Comparison of ENCODE assay signal across 8 mouse cellular contexts in the genomic region with DNA sequence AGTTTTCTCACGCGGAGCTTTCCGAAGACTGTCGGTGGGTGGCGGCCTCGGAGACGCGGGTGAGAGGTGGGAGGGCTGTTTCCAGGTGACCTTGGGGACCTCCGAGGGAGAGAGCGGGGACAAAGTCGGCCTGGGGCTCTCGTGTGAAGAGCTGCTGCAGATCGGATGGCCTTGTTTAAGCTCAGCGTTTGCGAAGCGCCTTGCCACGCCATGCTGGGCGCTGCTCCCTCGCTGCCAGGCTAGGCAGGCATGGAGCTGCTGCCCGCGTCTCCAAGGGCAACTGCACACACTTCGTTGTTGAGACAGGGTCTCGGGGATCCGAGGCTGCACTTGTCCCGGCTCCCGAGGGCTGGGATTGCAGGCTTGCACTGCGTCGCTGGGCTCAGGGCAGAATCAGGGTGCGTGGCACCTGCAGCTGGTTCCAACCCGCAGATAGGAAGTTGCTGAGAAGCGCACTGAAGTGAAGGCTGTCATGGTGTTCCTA. TPM values are rescaled to one million over a fixed set of nuclear protein-coding genes. Genes with fewer than 3 reads are reported as not detected.
DNase-seq lines count a peak whose midpoint lies in the region; ATAC-seq and TF ChIP-seq lines count a peak whose summit lies in the region.

A gene (minus strand): TSS at position 434 of the 484 bp plus-strand sequence.

- H3K4me2 ChIP-seq in forebrain, postnatal 0 days (ENCODE audit: low read depth) = peak within 1 kb of the TSS; percentile 84
- peak within 1 kb of the TSS; percentile 69 for H3K4me2 ChIP-seq in hindbrain, embryonic 16.5 days (ENCODE audit: low read length)

- ATAC-seq in forebrain, postnatal 0 days = peak; percentile 38
- peak; percentile 66 for ATAC-seq in hindbrain, embryonic 16.5 days

- H3K79me2 ChIP-seq in macrophage (ENCODE audit: inconsistent target) = peaks cover 70% of the 10 kb centered on the region

- H3K36me3 ChIP-seq in forebrain, postnatal 0 days (ENCODE audit: insufficient read depth) = peaks cover 12% of the 10 kb centered on the region
- peaks cover 10% of the 10 kb centered on the region for H3K36me3 ChIP-seq in hindbrain, embryonic 16.5 days (ENCODE audit: control insufficient read depth, insufficient read depth, low read length)
- H3K36me3 ChIP-seq in macrophage (ENCODE audit: inconsistent target) = peaks cover 8% of the 10 kb centered on the region; the same call in 1 of the 2 replicates

- H3K4me3 ChIP-seq in layer of hippocampus, adult 2 months = peak within 1 kb of the TSS; percentile 100
- H3K4me3 ChIP-seq in forebrain, postnatal 0 days (ENCODE audit: low read depth, low read length) = peak within 1 kb of the TSS; percentile 80
- H3K4me3 ChIP-seq in hindbrain, embryonic 16.5 days (ENCODE audit: low read length) = peak within 1 kb of the TSS; percentile 82
- H3K4me3 ChIP-seq in macrophage (ENCODE audit: inconsistent target) = peak within 1 kb of the TSS; percentile 82

- H3K4me1 ChIP-seq in forebrain, postnatal 0 days (ENCODE audit: insufficient read depth) = 0 out of 2 replicates have a peak, but pooled peaks cover 9% of the 10 kb centered on the region
- H3K4me1 ChIP-seq in hindbrain, embryonic 16.5 days (ENCODE audit: control insufficient read depth, insufficient read depth, low read depth, low read length) = peaks cover 17% of the 10 kb centered on the region

- no peaks in the 10 kb centered on the region for H3K9me3 ChIP-seq in forebrain, postnatal 0 days (ENCODE audit: low read length)
- no peaks in the 10 kb centered on the region for H3K9me3 ChIP-seq in hindbrain, embryonic 16.5 days (ENCODE audit: control insufficient read depth, low read length)

- 2% methylated on average over 31 of the region's 31 CpGs for WGBS in forebrain, postnatal 0 days
- WGBS in hindbrain, embryonic 16.5 days = under 1% methylated on average over 28 of the region's 31 CpGs
- WGBS in macrophage (ENCODE audit: missing documents) = 2% methylated on average over 31 of the region's 31 CpGs

- TF ChIP-seq CTCF in layer of hippocampus, adult 2 months (conservative IDR thresholded peaks at IDR 0.05) = no peak
- TF ChIP-seq CTCF in forebrain, postnatal 0 days (IDR thresholded peaks at IDR 0.05; ENCODE audit: low read depth) = no peak

- H3K27ac ChIP-seq in layer of hippocampus, adult 2 months = peak within 1 kb of the TSS; percentile 96
- H3K27ac ChIP-seq in forebrain, postnatal 0 days (ENCODE audit: low read depth, low read length) = peak within 1 kb of the TSS; percentile 94
- H3K27ac ChIP-seq in hindbrain, embryonic 16.5 days (ENCODE audit: low read depth, low read length) = peak within 1 kb of the TSS; percentile 92
- peak within 1 kb of the TSS; percentile 52 for H3K27ac ChIP-seq in macrophage

- no peak for DNase-seq in layer of hippocampus, adult 2 months (ENCODE audit: low spot score in 2 of 2)
- no peak for DNase-seq in layer of hippocampus, adult 9-11 months
- no peak for DNase-seq in adrenal gland, postnatal 10 days
- no peak for DNase-seq in forebrain, postnatal 0 days
- DNase-seq in cerebellum, adult 9-11 months = no peak
- DNase-seq in spleen, adult 18-20 months = no peak

- H3K27me3 ChIP-seq in forebrain, postnatal 0 days (ENCODE audit: insufficient read depth, low read length) = no peaks in the 10 kb centered on the region
- H3K27me3 ChIP-seq in hindbrain, embryonic 16.5 days (replicated peaks; ENCODE audit: control insufficient read depth, insufficient read depth, low read length) = no peaks in the 10 kb centered on the region

- peak within 1 kb of the TSS; percentile 81 for H3K9ac ChIP-seq in forebrain, postnatal 0 days
- peak within 1 kb of the TSS; percentile 85 for H3K9ac ChIP-seq in hindbrain, embryonic 16.5 days (ENCODE audit: low read depth, low read length)

RNA-seq across cellular contexts. Expression of the gene that starts here (rescaled TPM):
- total RNA-seq in layer of hippocampus, adult 2 months (2021) = 10 to 100 TPM; 19.7 to 20.1 TPM
- total RNA-seq in adrenal gland, postnatal 10 days (2021) = 10 to 100 TPM; 42.7 to 49.3 TPM
- total RNA-seq in forebrain, postnatal 0 days (2014; rRNA removed) = 19.1 and 29.6 TPM in 2 replicates
- 30.3 and 34.3 TPM in 2 replicates for polyA plus RNA-seq in forebrain, postnatal 0 days (2015; fragmentation: Nextera tagmentation; extraction: Ambion mirVana)
- 26.6 and 30.5 TPM in 2 replicates for polyA plus RNA-seq in hindbrain, embryonic 16.5 days (2015; fragmentation: Nextera tagmentation; extraction: Ambion mirVana)
- 10 to 100 TPM in 2 of 26 experiments, 1 to 10 TPM in 23, under 1 TPM in 1; 0.81 to 10.7 (median 5.1) TPM for total RNA-seq in macrophage (2018; cell fraction: chromatin; rRNA removed)
- 10 to 100 TPM in 17 of 26 experiments, 1 to 10 TPM in 9; 5.8 to 23.9 (median 14.9) TPM for total RNA-seq in macrophage (2018; cell fraction: cytosol; rRNA removed)
- 10 to 100 TPM in 8 of 26 experiments, 1 to 10 TPM in 18; 2.3 to 19.1 (median 6.8) TPM for total RNA-seq in macrophage (2018; cell fraction: nucleus; rRNA removed)
- 9.5 to 15.0 TPM (median 10.7 TPM) in 3 replicates for polyA plus RNA-seq in macrophage (2018)
